Comparison of ENCODE assay signal across 8 mouse cellular contexts in genomic region chr6:71823488-71823887, GRCm38 (mm10). TPM values are rescaled to one million over a fixed set of nuclear protein-coding genes. Genes with fewer than 3 reads are reported as not detected.
A peak's percentile ranks its signal among the peaks of the same experiment; 100 is the strongest.
DNase-seq lines count a peak whose midpoint lies in the region; ATAC-seq and TF ChIP-seq lines count a peak whose summit lies in the region.

No protein-coding gene starts in this region.

- H3K27ac ChIP-seq in lung, postnatal 0 days (ENCODE audit: low read length), result no peak overlapping the region

- H3K27me3 ChIP-seq in lung, postnatal 0 days (replicated peaks; ENCODE audit: insufficient read depth, low read length), result no peaks in the 10 kb centered on the region

- peak; percentile 99 to 100 for ATAC-seq in hematopoietic stem cell, adult 5-6 weeks (replicated peaks in 1 of 2; ENCODE audit: insufficient read depth in 1 of 2, low FRiP score in 2 of 2, low TSS enrichment in 1 of 2, low read depth in 1 of 2, poor library complexity in 2 of 2, severe bottlenecking in 2 of 2)
- peak; percentile 96 for ATAC-seq in lung, postnatal 0 days

- H3K4me3 ChIP-seq in lung, postnatal 0 days (ENCODE audit: low read depth, low read length), result peak overlapping the region; percentile 42

- 0% methylated on average over 19 of the region's 19 CpGs for WGBS in lung, postnatal 0 days

- no peak for TF ChIP-seq CTCF in lung, postnatal 0 days (IDR thresholded peaks at IDR 0.05)

- no peak overlapping the region for H3K9ac ChIP-seq in lung, postnatal 0 days (replicated peaks; ENCODE audit: low read depth)

- no peaks in the 10 kb centered on the region for H3K36me3 ChIP-seq in lung, postnatal 0 days (ENCODE audit: insufficient read depth, low read length)

- no peaks in the 10 kb centered on the region; the same call in 1 of the 2 replicates for H3K4me1 ChIP-seq in lung, postnatal 0 days (ENCODE audit: insufficient read depth, low read depth, low read length)

- peak; percentile 89 for DNase-seq in MEL-GATA-1-ER (ENCODE audit: extremely low read depth, low read depth)
- peak; percentile 84 for DNase-seq in cerebellum, adult 8-10 months
- peak; percentile 91 for DNase-seq in forelimb bud, embryonic 11.5 days (ENCODE audit: low read depth, low spot score)
- peak; percentile 89 for DNase-seq in layer of hippocampus, adult 9-11 months
- peak; percentile 96 for DNase-seq in lung, postnatal 0 days (ENCODE audit: low spot score)
- peak; percentile 76 for DNase-seq in ovary, postnatal 14 days (ENCODE audit: low spot score)
- peak; percentile 88 for DNase-seq in thymus, postnatal 14 days

- H3K4me2 ChIP-seq in lung, postnatal 0 days (replicated peaks; ENCODE audit: low read depth, low read length), result peak overlapping the region; percentile 50

- H3K9me3 ChIP-seq in lung, postnatal 0 days (ENCODE audit: low read length), result no peaks in the 10 kb centered on the region

- TF ChIP-seq EP300 in lung, postnatal 0 days (IDR thresholded peaks at IDR 0.05), result no peak; the same call in 1 of the 2 replicates

RNA-seq across cellular contexts. Expression of gene Mrpl35, which starts 3.3 kb away (rescaled TPM):
- 14.8 and 39.6 TPM in 2 replicates for total RNA-seq in hematopoietic stem cell, adult 5-6 weeks (2017)
- 37.8 and 38.7 TPM in 2 replicates for polyA plus RNA-seq in lung, postnatal 0 days (2015; fragmentation: Nextera tagmentation; extraction: Ambion mirVana)

RNA-seq across cellular contexts. Expression of gene Immt, which starts 7.6 kb away (rescaled TPM):
- total RNA-seq in hematopoietic stem cell, adult 5-6 weeks (2017), result 104 and 121 TPM in 2 replicates
- 88.9 and 92.9 TPM in 2 replicates for polyA plus RNA-seq in lung, postnatal 0 days (2015; fragmentation: Nextera tagmentation; extraction: Ambion mirVana)
